Mouse (Mus musculus) liver, postnatal 0 days (tissue): ENCODE measurements at regions not wholly inside any gene's neighbourhood (a gene's known extent, or its start where the extent isn't known, plus 50 kb on each side); places are given as distances from the start of the nearest gene placed in this dataset.

Experiments used
- ATAC-seq: fragments of 200-750 bp; cut with Nextera tagmentation; 2 replicates; pipeline ENCODE4 v1.8.0; 2017; ENCODE audit warnings: mild to moderate bottlenecking, moderate library complexity
- DNase-seq: peaks from one replicate; pipeline ENCODE4 v3.0.0-alpha.2; 2016
- H3K27ac ChIP-seq: fragments of 300-500 bp; sonication (generic); 2 replicates; pipeline ENCODE4 v1.5.1; 2014; ENCODE audit warnings: antibody characterized with exemption, moderate library complexity, mild to moderate bottlenecking, low read depth
- H3K27me3 ChIP-seq: fragments of 300-500 bp; sonication (generic); 2 replicates; pipeline ENCODE4 v1.6.1; 2014; ENCODE audit warnings: low read length, control low read depth, mixed read lengths; ENCODE audit not compliant: insufficient read depth
- H3K36me3 ChIP-seq: fragments of 300-500 bp; sonication (generic); replicated peaks from 2 replicates; pipeline ENCODE4 v1.6.1; 2014; ENCODE audit warnings: mild to moderate bottlenecking, control low read depth, low read length, moderate library complexity, mixed read lengths; ENCODE audit not compliant: insufficient read depth
- H3K4me1 ChIP-seq: fragments of 300-500 bp; sonication (generic); 2 replicates; pipeline ENCODE4 v1.6.1; 2014; ENCODE audit warnings: antibody characterized with exemption, mild to moderate bottlenecking, control low read depth; ENCODE audit not compliant: insufficient read depth
- H3K4me2 ChIP-seq: fragments of 300-500 bp; sonication (generic); 2 replicates; pipeline ENCODE4 v1.6.1; 2014; ENCODE audit warnings: low read depth, mild to moderate bottlenecking, low read length, moderate library complexity, mixed read lengths
- H3K4me3 ChIP-seq: fragments of 300-500 bp; sonication (generic); 2 replicates; pipeline ENCODE4 v1.5.1; 2014; ENCODE audit warnings: low read depth, low read length
- H3K9ac ChIP-seq: fragments of 300-500 bp; sonication (generic); replicated peaks from 2 replicates; pipeline ENCODE4 v1.6.1; 2014; ENCODE audit warnings: mild to moderate bottlenecking, moderate library complexity
- H3K9me3 ChIP-seq: fragments of 300-500 bp; sonication (generic); 2 replicates; pipeline ENCODE4 v1.6.1; 2016; ENCODE audit warnings: mild to moderate bottlenecking, control low read depth, low read length, mixed read lengths
- CTCF ChIP-seq: sonication (generic); IDR thresholded peaks from 2 replicates; pipeline ENCODE4 v1.5.1; 2016; ENCODE audit warnings: antibody characterized with exemption, low read depth
- EP300 ChIP-seq: IDR thresholded peaks from 2 replicates; pipeline ENCODE4 v1.6.1; 2016; ENCODE audit warnings: antibody characterized with exemption, low read depth, mild to moderate bottlenecking
- WGBS: fragments of 180-500 bp; shearing (Covaris S2); extraction: QIAGEN DNeasy Blood & Tissue Kit; methylation state at CpG from one replicate; pipeline ENCODE4 v1.1.7; 2014; ENCODE audit not compliant: insufficient replicate concordance; 5-methylcytosine and 5-hydroxymethylcytosine counted together

- Histone ChIP-seq H3K4me2 (no peak overlapping the region), H3K9ac (no peak overlapping the region), H3K9me3 (no peaks in the 10 kb centered on the region), H3K27me3 (no peaks in the 10 kb centered on the region), H3K4me3 (no peak overlapping the region), H3K36me3 (no peaks in the 10 kb centered on the region), H3K4me1 (no peaks in the 10 kb centered on the region; the same call in 1 of the 2 replicates), H3K27ac (no peak overlapping the region)
- TF ChIP-seq EP300 (no peak), CTCF (no peak)
- 49% methylated on average over 6 of the region's 6 CpGs for WGBS
- DNase-seq = no peak
- no peak for ATAC-seq
Observed at GRCm38 (mm10) chr3:9179641-9180040, 430.2 kb downstream of the Zfp704 start.

DNA sequence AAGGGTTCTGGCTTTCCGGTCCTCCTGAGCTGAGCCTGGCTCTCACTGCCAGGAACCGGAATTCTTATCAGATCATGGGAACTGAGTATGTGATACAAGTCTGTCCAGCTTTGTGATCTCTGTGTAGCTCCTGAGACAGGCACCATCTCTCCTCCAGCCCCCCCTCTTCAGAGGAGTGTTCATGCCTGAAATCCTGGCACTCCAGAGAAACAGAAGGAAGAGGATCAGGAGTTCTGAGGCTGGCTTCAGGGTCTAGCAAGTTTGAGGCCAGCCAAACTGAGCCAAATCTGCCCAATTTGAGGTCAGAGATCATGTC lies 435.4 kb downstream of the Zfp704 start:
- no peak overlapping the region for H3K9ac ChIP-seq
- no peaks in the 10 kb centered on the region for H3K27me3 ChIP-seq
- WGBS = 63% methylated on average over 2 of the region's 2 CpGs
- no peak for DNase-seq
- H3K4me2 ChIP-seq = no peak overlapping the region
- no peak for ATAC-seq
- no peak for TF ChIP-seq CTCF
- no peak for TF ChIP-seq EP300
- H3K4me3 ChIP-seq = no peak overlapping the region
- H3K9me3 ChIP-seq = no peaks in the 10 kb centered on the region
- H3K27ac ChIP-seq = no peak overlapping the region
- H3K4me1 ChIP-seq = 0 out of 2 replicates have a peak, but pooled peaks cover 2% of the 10 kb centered on the region
- no peaks in the 10 kb centered on the region for H3K36me3 ChIP-seq

DNA sequence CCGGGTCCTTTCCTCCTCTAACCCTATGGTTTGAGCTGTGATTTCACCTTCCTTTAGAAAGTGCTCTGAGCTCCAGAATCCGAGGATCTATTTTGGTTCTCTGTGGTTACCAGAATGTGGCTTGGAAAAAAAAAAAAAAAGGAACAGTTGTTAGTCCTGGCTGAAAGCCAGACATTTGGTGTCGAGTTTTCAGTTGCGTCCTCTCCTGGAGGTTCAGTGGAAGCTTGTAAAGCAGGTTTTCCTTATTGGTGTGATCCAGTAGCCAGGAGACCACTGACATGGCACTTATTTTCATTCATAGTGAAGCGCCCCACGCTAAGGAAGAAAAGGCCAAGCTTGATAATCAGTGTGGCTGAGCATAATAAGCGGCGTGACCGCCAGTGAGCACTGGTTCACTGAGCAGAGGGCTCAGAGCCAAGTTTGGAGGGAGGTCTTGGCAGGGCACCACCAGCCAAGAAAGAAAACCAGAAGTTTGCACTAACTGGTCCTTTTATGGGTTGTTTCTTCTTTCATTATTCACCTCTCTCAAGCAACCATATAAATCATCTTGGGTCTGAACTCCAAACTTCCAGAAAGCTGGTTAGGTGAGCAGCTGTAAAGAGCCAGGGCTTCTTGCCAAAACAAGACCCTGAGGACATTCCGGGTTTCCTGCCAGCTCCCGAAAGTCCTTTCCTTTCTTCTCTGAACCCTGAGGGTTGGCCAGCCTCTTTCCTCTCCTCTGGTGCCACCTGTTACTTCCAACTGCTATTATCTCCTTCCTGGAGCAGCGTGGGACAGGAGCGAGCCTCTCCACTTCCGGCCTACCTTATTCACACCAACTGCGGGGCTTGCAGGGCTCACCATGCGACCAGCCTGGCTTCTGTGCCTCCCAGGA lies 436.0 kb downstream of the Zfp704 start:
- ATAC-seq (no peak), DNase-seq (no peak)

DNA sequence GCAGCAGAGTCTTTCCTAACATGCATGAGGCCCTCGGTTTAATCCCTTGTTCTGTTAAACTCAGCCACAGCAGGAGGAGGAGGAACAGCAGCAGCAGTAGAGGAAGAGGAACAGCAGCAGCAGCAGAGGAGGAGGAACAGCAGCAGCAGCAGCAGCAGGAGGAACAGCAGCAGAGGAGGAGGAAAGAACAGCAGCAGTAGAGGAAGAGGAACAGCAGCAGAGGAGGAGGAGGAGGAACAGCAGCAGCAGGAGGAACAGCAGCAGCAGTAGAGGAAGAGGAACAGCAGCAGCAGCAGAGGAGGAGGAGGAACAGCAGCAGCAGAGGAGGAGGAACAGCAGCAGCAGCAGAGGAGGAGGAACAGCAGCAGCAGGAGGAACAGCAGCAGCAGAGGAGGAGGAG lies 437.9 kb downstream of the Zfp704 start:
- 21% methylated on average over 1 of the region's 1 CpGs for WGBS
- H3K27ac ChIP-seq = no peak overlapping the region

More for the DNA sequence above, 436.0 kb downstream of the Zfp704 start:
- no peaks in the 10 kb centered on the region for H3K36me3 ChIP-seq
- H3K9ac ChIP-seq = no peak overlapping the region
- WGBS = 55% methylated on average over 16 of the region's 16 CpGs
- H3K4me3 ChIP-seq = no peak overlapping the region
- 0 out of 2 replicates have a peak, but pooled peaks cover 2% of the 10 kb centered on the region for H3K4me1 ChIP-seq
- H3K27ac ChIP-seq = no peak overlapping the region
- TF ChIP-seq EP300 (no peak), CTCF (no peak)
- no peak overlapping the region for H3K4me2 ChIP-seq
- no peaks in the 10 kb centered on the region for H3K27me3 ChIP-seq
- H3K9me3 ChIP-seq = no peaks in the 10 kb centered on the region

GRCm38 (mm10) chr3:9168955-9169354 lies 440.9 kb downstream of the Zfp704 start:
- Histone ChIP-seq H3K9ac (no peak overlapping the region), H3K27me3 (no peaks in the 10 kb centered on the region), H3K9me3 (no peaks in the 10 kb centered on the region), H3K4me1 (0 out of 2 replicates have a peak, but pooled peaks cover 2% of the 10 kb centered on the region), H3K4me3 (no peak overlapping the region), H3K27ac (no peak overlapping the region), H3K36me3 (no peaks in the 10 kb centered on the region), H3K4me2 (no peak overlapping the region)
- no peak for ATAC-seq
- WGBS = 54% methylated on average over 12 of the region's 12 CpGs
- TF ChIP-seq EP300 = no peak
- TF ChIP-seq CTCF = no peak
- peak; percentile 25 for DNase-seq

More for the DNA sequence above, 437.9 kb downstream of the Zfp704 start:
- DNase-seq (no peak), ATAC-seq (no peak)
- no peak for TF ChIP-seq CTCF
- TF ChIP-seq EP300 = no peak
- Histone ChIP-seq H3K27me3 (no peaks in the 10 kb centered on the region), H3K9me3 (no peaks in the 10 kb centered on the region), H3K9ac (no peak overlapping the region), H3K36me3 (no peaks in the 10 kb centered on the region), H3K4me2 (no peak overlapping the region), H3K4me1 (0 out of 2 replicates have a peak, but pooled peaks cover 2% of the 10 kb centered on the region), H3K4me3 (no peak overlapping the region)

DNA sequence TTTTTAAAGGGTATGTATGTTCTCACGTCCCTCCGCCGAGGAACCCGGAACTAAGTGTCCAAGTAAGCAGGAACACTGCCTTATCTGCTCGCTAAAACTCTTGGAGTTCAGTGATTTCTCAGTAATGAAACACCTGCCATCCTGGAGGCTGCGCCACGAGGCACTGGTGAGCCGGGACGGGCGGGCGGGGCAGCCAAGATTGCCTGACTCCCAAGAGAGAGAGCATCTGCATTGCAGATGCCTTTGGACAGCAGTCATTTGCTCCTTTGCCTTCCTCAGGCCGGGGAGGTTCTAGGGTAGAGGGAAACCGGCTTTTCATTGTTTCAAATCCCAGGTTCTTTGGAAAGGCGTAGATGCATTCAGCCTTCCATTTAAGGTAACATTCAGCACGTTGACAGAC lies 450.8 kb downstream of the Zfp704 start:
- H3K4me2 ChIP-seq = no peak overlapping the region
- no peaks in the 10 kb centered on the region for H3K4me1 ChIP-seq
- ATAC-seq (no peak), DNase-seq (no peak)
- H3K27me3 ChIP-seq = no peaks in the 10 kb centered on the region
- H3K27ac ChIP-seq = no peak overlapping the region
- H3K36me3 ChIP-seq = no peaks in the 10 kb centered on the region
- TF ChIP-seq CTCF (no peak), EP300 (no peak)
- no peak overlapping the region for H3K9ac ChIP-seq
- H3K4me3 ChIP-seq = no peak overlapping the region
- no peaks in the 10 kb centered on the region for H3K9me3 ChIP-seq
- WGBS = 47% methylated on average over 15 of the region's 15 CpGs
